Mouse (Mus musculus) NIH3T3 (cell line): ENCODE data around the gene Syt14.

Experiments used
- DNase-seq: peaks from one replicate; pipeline ENCODE4 v3.0.0-alpha.2; 2012; ENCODE audit warnings: low read depth

Syt14 gene

DNA sequence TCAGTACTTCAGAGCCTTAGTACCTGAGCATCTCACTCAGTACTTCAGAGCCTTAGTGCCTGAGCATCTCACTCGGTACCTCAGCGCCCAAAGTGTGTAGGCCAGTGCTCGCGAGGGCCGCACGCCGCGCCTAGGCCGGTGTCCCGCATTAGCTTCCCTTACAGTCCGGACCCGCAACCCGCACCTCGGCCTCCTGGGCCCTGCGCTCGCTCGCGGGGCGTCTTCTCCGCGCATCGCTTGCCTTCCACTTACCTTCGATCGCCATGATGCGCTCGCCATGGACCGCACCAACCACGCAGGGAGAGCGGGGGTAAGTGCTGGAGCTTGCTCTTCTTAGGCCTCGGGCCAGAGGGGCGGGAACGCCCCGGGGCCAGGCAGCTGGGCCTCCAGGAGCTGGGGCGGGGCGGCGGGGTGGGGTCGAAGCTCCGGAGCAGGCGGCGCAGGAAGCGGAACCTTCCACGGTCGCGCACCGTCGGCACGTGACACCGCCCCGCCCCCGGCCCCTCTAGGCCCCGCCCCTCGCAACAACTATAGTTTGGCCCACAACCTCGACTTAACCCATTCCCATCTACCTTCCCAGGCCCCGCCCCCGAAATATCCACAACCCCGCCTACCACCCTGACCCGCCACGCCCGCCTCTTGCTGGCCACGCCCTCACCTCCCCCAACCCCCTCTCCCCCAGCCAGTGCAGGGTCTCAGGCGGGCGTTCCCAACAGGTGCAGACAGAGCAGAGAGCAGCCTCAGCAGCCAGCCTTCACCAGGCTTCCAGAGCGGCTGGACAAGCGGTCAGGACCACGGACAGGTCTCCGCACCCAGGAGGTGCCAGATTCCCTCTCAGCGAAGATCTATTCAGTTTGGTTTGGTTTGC, at the start of gene Syt14:
Gene Syt14, minus strand, starts transcription at position 405 of the 868 bp plus-strand sequence.
- DNase-seq = peak; percentile 76

DNA sequence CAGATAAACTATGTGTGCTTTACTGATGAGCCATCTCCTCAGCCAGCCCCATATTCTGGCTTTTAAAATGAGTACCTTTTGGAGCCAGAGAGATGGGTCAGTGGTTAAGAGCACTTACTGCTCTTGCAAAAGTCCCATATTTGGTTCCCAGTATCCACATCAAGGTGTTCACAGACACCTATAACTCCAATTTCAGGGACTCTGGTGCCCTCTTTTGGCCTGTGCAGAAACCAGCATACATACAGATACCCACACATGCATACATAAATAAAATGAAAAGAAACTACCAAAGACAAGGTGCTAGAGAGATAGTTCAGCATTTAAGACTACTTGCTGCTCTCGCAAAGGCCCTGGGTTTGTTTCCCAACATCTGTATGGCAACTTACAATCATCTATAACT, 48.4 kb upstream of the Syt14 start:
- DNase-seq = no peak

DNA sequence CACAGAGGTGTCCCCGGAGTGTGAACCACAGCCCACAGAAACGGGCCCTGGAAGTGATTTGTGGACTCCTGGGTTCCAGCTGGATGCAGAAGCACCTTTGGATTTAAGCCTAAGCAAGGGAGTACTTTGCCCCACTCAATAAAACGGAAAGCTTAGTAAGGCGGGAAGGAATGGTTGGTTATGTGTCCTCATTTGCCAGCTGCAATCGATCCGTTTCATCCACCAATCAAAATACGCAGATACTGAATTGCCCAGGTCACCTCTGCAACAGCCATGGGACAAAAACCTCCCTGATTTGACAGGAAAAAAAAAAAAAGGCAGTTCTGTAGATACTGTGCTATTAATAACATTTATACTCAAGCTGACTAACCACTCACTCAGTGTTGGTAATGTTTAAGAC, 47.5 kb upstream of the Syt14 start:
- DNase-seq = no peak

DNA sequence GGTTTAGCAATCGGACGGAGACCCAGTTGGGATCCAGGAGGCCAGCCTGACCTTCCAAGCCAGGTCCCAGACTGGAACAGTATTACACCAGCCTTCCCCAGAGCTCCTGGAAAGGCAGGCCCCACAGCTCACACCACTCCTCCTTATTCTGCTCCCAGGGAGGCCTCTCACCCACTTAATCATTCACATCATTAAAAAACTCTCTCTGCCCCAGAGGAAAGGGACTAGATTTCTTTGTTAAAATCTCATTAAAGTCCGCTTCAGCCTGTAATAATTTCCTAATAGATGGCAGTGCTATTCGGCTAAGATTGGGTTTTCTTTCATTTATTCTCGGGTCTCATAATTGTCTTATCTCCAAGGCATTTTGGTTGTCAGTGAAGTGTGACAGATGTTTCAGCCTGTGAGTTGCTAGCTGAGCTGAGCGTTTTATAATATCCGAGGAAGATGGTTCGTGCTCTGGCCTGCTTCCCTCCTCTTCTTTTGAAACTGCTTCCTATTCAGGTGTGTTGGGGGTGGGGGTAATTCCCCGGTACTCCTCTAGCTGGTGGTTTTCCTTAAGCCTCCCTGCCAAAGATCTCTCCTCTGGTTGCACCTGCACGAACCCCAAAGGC, 46.8 kb upstream of the Syt14 start:
- no peak for DNase-seq

DNA sequence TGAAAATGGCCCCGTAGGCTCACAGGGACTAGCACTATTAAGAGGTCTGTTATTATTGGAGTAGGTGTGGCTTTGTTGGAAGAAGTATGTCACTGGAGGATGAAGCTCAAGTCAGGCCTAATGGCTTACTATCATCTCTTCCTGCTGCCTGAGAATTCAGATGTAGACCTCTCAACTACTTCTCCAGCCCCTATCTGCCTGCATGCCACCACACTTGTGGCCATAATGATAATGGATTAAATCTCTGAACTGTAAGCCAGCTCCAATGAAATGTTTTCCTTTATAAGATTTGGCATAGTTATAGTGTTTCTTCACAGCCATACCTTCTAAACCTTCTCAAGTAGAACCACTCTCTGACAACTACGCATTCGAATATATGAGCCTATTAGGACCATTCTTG, 27.0 kb upstream of the Syt14 start:
- no peak for DNase-seq

GRCm38 (mm10) chr1:193060167-193060566, 24.6 kb upstream of the Syt14 start:
- DNase-seq = no peak

- DNase-seq = no peak
Observed at GRCm38 (mm10) chr1:193059596-193059995, 24.0 kb upstream of the Syt14 start.

DNA sequence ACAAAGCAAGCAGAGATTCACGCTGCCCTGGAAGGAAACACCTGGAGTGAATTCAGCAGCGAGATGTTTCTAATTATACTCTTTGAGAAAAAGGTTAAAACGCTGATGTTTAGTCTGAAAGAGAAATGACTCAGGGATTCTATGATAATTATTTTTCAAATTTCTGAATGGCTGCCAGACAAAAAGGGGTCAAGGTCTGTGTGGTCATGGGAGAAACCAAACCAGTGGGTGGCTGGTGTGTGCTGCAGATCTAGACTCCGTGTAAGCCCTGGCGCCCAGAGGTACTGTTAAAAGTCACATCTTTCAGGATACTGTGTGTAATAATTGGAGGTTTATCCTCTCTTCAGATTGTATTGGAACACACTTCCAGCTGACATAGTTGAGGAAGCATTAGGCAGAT, 18.8 kb upstream of the Syt14 start:
- DNase-seq = peak; percentile 10

GRCm38 (mm10) chr1:193053065-193053464, 17.5 kb upstream of the Syt14 start:
- DNase-seq = no peak

DNA sequence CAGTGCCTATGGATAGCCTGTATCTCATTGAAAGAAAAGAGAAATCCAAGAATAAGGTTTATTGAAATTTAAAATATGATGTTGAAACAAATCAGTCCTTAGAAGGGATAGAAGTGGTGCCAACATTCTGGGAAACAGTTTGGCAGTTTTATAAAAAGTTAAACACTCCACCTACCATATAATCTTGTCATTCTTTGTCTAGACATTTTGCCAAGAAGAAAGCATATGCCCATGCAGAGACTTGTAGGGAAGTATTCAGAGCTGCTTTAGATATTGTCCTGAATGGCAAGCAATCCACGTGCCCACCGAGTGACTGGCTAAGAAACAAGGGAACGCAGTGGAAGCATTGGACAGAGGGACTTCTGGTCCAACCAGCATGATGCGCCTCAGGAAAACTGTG, 12.0 kb upstream of the Syt14 start:
- no peak for DNase-seq

- DNase-seq = no peak
Observed at GRCm38 (mm10) chr1:193042760-193043295, 7.3 kb upstream of the Syt14 start.

DNA sequence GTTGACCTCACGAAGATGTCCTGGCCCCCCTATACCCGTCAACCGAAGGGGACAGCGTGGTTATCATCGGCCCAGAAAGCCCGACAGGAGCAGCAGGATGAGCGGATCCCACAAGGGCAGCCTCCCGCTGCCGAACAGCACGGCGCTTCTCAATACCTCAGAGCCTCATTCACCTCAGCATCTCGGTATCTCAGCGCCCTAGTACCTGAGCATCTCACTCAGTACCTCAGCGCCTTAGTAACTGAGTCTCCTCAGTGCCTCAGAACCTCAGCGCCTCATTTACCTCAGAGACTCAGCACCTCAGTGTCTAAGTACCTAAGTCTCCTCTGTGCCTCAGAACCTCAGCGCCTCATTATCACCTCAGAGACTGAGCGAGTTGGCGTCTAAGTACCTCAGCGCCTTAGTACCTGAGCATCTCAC, 614 bp downstream of the Syt14 start:
- no peak for DNase-seq

DNA sequence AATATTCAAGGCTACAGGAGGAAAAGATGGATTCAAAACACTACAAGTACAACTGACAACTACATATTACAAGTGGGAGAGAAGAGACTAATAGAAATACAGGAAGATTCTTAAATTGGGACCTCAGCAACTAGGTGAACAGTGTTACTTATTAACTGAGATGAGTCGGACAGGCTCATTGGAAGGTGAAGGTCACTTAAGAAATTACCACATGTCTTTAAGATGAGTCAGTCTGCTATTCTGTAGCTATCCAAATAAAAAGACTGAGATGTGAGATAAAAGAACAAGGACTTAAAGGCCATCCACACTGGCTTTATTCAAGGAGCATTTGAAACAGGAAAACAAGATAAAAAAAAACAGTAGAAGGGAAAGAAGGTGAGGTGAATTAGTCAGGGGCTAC, 11.3 kb downstream of the Syt14 start:
- DNase-seq = no peak

- DNase-seq = no peak
Observed at GRCm38 (mm10) chr1:193012351-193012750, 23.2 kb downstream of the Syt14 start.

GRCm38 (mm10) chr1:193011000-193011769, 24.4 kb downstream of the Syt14 start:
- no peak for DNase-seq

- DNase-seq = no peak
Observed at GRCm38 (mm10) chr1:193004581-193004980, 31.0 kb downstream of the Syt14 start.

DNA sequence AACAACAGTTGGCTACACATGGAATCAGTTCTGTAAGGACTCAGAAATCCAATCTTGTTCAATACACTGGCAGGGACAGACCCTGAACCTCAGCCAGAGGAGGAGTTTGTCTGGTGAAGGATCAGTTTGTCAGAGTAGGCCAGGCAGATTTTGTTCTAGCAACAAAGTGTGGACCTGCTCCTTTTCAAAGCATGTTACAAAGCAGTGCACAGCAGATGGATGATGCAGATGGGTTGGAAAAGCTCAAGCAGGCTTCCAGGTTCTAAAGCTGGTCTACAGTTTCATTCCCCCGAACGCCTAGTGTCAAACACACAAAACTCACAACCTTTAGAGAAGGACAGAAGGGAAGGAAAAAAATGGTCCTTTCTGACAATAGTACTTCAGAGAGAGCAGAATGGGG, 31.6 kb downstream of the Syt14 start:
- DNase-seq = no peak

- no peak for DNase-seq
Observed at GRCm38 (mm10) chr1:193002307-193002706, 33.3 kb downstream of the Syt14 start.

DNA sequence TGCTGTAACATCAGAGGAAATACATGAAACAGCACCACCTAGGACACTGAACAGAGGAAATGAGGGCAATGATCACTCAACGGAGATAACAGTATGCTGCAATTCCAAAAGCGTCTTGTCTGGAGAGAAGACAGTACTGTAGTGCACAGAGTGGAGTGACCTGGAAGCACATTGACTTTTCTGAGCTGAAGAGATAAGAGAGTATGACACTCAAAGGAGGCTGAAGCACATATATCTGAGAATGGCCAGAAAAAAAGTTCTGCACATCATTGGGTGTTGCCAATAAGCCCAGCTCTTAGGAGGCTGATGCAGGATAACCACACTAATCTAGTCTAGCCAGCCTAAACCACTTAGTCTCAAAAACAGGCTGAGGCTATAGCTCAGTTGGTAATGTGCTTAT, 34.0 kb downstream of the Syt14 start:
- DNase-seq = no peak

GRCm38 (mm10) chr1:193000908-193001307, 34.7 kb downstream of the Syt14 start:
- DNase-seq = peak; percentile 41

DNA sequence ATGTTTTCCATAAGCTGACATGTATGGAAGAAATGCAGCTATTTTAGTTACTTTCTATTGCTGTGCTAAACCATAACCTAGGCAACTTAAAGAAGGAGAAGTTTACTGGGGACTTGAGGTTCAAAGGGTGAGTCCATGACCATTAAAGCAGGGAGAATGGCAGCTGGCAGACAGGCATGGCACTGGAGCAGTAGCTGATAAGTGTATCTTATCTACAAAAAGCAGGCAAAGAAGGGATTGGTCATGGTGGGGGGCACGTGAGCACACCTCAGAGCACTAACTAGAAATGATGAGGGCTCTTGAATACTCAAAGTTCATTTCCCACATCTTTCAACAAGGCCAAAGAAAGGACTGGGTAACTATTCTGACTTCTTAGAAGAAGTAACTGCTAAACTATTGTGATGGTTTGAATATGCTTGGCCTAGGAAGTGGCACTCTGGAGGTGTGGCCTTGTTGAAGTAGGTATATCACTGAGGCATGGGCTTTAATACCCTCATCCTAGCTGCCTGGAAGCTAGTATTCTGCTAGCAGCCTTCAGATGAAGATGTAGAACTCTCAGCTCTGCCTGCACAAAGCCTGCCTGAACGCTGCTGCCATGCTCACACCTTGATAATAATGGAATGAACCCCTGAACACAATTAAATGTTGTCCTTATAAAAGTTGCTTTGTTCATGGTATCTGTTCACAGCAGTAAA, 41.2 kb downstream of the Syt14 start:
- DNase-seq = no peak

DNA sequence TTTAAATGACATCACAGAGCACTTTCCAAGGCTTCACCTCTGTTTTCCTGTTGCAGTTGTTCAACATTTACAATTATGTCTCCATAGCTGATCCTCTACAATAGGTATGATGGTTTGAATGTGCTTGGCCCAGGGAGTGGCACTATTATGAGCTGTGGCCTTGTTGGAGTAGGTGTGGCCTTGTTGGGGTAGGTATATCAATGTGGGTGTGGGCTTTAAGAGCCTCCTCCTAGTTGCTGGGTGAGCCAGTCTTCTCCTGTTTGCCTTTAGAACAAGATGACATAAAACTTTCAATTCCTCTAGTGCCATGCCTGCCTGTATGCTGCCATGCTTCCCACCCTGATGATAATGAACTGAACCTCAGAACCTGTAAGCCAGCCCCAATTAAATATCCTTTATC, 42.1 kb downstream of the Syt14 start:
- no peak for DNase-seq
